29 mouse cellular contexts compared by ENCODE assay signal in genomic region chr5:14977368-14977767, GRCm38 (mm10). TPM values are rescaled to one million over a fixed set of nuclear protein-coding genes. Genes with fewer than 3 reads are reported as not detected.
"Had no signal": no experiment of that assay in that cellular context is flagged by ENCODE, and none has a peak within 500 bp of the region (broad histone marks: within the 10 kb centered on the region; RNA-seq: fewer than 3 reads in every experiment).

No protein-coding gene starts in this region.

RNA-seq across cellular contexts. Expression of gene Gm10354, which starts 1.4 kb away (rescaled TPM):
- polyA plus RNA-seq: limb, embryonic 10.5 days; limb, embryonic 11.5 days; limb, embryonic 12.5 days; limb, embryonic 13.5 days; limb, embryonic 14.5 days; limb, embryonic 15.5 days; liver, adult 2 months; liver, embryonic 11.5 days; liver, embryonic 12.5 days; liver, embryonic 13.5 days; liver, embryonic 14.5 days; liver, embryonic 15.5 days; liver, embryonic 16.5 days; liver, postnatal 0 days; lung, adult 2 months; lung, embryonic 14.5 days; lung, embryonic 15.5 days; lung, embryonic 16.5 days; lung, postnatal 0 days; macrophage; midbrain, embryonic 10.5 days; midbrain, embryonic 11.5 days; midbrain, embryonic 12.5 days; midbrain, embryonic 13.5 days; midbrain, embryonic 14.5 days; midbrain, embryonic 15.5 days; midbrain, embryonic 16.5 days; midbrain, postnatal 0 days; myocyte had no signal

RNA-seq across cellular contexts. Expression of gene Speer4e, which starts 39.1 kb away (rescaled TPM):
- polyA plus RNA-seq: limb, embryonic 10.5 days; limb, embryonic 11.5 days; limb, embryonic 12.5 days; limb, embryonic 13.5 days; limb, embryonic 14.5 days; limb, embryonic 15.5 days; liver, adult 2 months; liver, embryonic 11.5 days; liver, embryonic 12.5 days; liver, embryonic 13.5 days; liver, embryonic 14.5 days; liver, embryonic 15.5 days; liver, embryonic 16.5 days; liver, postnatal 0 days; lung, adult 2 months; lung, embryonic 14.5 days; lung, embryonic 15.5 days; lung, embryonic 16.5 days; lung, postnatal 0 days; macrophage; midbrain, embryonic 10.5 days; midbrain, embryonic 11.5 days; midbrain, embryonic 12.5 days; midbrain, embryonic 13.5 days; midbrain, embryonic 14.5 days; midbrain, embryonic 15.5 days; midbrain, embryonic 16.5 days; midbrain, postnatal 0 days; myocyte had no signal

RNA-seq across cellular contexts. Expression of gene Gm17019, which starts 55.4 kb away (rescaled TPM):
- polyA plus RNA-seq: limb, embryonic 10.5 days; limb, embryonic 11.5 days; limb, embryonic 12.5 days; limb, embryonic 13.5 days; limb, embryonic 14.5 days; limb, embryonic 15.5 days; liver, adult 2 months; liver, embryonic 11.5 days; liver, embryonic 12.5 days; liver, embryonic 13.5 days; liver, embryonic 14.5 days; liver, embryonic 15.5 days; liver, embryonic 16.5 days; liver, postnatal 0 days; lung, adult 2 months; lung, embryonic 14.5 days; lung, embryonic 15.5 days; lung, embryonic 16.5 days; lung, postnatal 0 days; macrophage; midbrain, embryonic 10.5 days; midbrain, embryonic 11.5 days; midbrain, embryonic 12.5 days; midbrain, embryonic 13.5 days; midbrain, embryonic 14.5 days; midbrain, embryonic 15.5 days; midbrain, embryonic 16.5 days; midbrain, postnatal 0 days; myocyte had no signal
